Mouse (Mus musculus): Measurements from ENCODE around the gene Cers6. TPM values are rescaled to one million over a fixed set of nuclear protein-coding genes. Genes with fewer than 3 reads are reported as not detected.

The Cers6 gene
- polyA plus RNA-seq, 1 experiment from 2014 or later, result 61.2 TPM

DNA sequence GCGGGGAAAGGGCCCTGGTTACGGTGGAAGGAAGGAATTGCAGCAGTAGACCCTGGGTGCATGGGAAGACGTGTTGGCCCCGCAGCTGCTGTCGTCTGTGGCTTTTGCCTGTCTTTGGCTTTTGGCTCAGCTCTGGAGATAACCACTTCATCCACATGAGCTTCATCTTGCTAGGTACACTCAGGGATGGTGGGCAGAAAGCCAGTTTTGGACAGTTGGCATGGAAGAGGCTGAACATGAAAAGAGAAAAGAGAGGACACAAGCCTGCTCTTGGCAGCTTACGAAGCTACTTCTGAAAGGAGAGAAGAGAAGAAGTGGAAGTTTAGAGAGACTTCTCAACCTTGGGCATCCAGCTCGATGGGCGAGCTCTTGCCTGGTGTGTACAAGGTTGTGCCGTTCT lies 153.0 kb downstream of the Cers6 start:
- H3K4me1 ChIP-seq, result peaks cover 23% of the 10 kb centered on the region
- H3K4me2 ChIP-seq (replicated peaks), result no peak overlapping the region
- WGBS, result 94% methylated on average over 9 of the region's 9 CpGs
- no peak overlapping the region for H3K4me3 ChIP-seq
- H3K9ac ChIP-seq, result no peak overlapping the region
- no peaks in the 10 kb centered on the region for H3K36me3 ChIP-seq
- ATAC-seq (ENCODE audit: low FRiP score), result no peak
- H3K27me3 ChIP-seq, result no peaks in the 10 kb centered on the region
- H3K9me3 ChIP-seq (replicated peaks), result no peaks in the 10 kb centered on the region
- H3K27ac ChIP-seq, result no peak overlapping the region

DNA sequence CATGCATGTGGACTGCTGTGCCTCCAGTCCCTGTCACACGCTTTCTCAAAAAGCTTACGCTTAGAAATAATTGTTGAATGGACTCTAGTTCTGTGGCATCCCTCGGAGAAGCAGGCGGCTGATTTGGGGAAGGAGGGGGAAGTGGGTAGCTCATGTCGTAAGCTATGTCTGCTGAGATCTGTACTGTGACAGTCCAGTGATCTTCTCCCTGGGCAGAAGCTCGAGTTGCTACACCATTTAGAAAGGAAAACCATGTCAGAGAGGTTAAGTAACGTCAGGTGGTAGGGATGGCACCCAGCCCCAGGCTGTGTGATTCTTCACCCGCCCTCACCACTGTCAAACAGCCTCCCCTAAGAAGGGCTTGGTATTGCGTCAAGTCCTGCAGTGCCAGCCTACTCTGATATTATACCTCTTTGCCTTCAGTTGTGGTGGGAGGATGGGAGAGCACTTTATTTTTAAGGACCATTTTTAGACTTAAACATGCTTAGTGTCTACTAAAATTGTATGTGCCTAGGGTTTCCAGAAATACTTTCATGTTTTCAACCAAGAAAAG lies 154.0 kb downstream of the Cers6 start:
- no peak for ATAC-seq (ENCODE audit: low FRiP score)
- H3K9me3 ChIP-seq (replicated peaks), result no peaks in the 10 kb centered on the region
- H3K4me2 ChIP-seq (replicated peaks), result no peak overlapping the region
- H3K9ac ChIP-seq, result no peak overlapping the region
- 80% methylated on average over 9 of the region's 9 CpGs for WGBS
- peaks cover 23% of the 10 kb centered on the region for H3K4me1 ChIP-seq
- no peak overlapping the region for H3K4me3 ChIP-seq
- no peaks in the 10 kb centered on the region for H3K27me3 ChIP-seq
- no peaks in the 10 kb centered on the region for H3K36me3 ChIP-seq
- H3K27ac ChIP-seq, result no peak overlapping the region

DNA sequence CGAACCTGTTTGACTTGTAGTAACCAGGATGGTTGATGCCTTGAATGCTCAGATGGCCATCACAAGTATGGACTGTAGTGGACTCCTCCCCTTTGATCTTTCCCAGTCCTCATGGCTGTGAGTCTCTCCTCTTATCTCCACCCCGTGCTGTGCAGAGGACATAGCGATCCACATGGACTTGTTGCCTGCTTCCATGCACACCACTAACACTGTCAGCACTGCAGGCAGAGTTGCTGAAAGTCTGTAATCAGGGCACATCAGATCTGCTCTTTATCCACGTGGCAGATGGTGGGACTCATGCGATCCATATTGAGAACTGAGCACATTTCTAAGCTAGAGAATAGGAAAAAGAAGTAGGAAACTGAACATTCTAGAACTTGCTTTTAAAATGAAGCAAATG lies 154.6 kb downstream of the Cers6 start:
- WGBS, result 88% methylated on average over 5 of the region's 5 CpGs
- H3K4me2 ChIP-seq (replicated peaks), result no peak overlapping the region
- H3K9me3 ChIP-seq (replicated peaks), result no peaks in the 10 kb centered on the region
- no peak overlapping the region for H3K9ac ChIP-seq
- no peaks in the 10 kb centered on the region for H3K36me3 ChIP-seq
- H3K4me3 ChIP-seq, result no peak overlapping the region
- H3K4me1 ChIP-seq, result peaks cover 24% of the 10 kb centered on the region
- no peak overlapping the region for H3K27ac ChIP-seq
- H3K27me3 ChIP-seq, result no peaks in the 10 kb centered on the region
- no peak for ATAC-seq (ENCODE audit: low FRiP score)

DNA sequence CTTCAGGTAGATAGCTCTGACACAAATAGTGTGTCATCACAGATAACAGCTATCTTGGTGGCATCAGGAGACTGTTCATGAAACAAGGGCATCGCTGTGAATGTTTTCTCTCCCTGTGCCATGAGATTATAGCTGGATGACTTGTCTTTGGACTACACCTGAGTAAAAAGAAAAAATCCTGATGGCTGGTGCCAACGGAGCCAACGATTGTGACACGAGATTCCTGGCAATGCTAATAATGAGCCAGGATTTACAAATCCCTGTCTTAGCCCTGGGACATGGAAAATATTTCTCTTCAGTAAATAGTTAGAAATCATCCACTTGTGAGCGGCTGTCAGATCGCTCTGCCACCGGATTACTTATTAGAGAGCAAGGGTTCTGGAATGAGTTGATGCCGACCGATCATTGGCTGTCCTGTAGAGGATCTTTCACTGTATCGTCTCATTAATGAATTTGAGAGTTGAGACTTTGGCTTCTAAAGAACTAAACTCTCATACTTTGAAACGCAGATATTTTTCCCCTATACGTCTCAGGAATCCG lies 157.9 kb downstream of the Cers6 start:
- Histone ChIP-seq H3K36me3 (no peaks in the 10 kb centered on the region), H3K4me2 (replicated peaks) (no peak overlapping the region), H3K4me1 (peaks cover 7% of the 10 kb centered on the region), H3K9ac (no peak overlapping the region), H3K9me3 (replicated peaks) (no peaks in the 10 kb centered on the region), H3K4me3 (no peak overlapping the region), H3K27me3 (no peaks in the 10 kb centered on the region), H3K27ac (no peak overlapping the region)
- WGBS, result 93% methylated on average over 13 of the region's 13 CpGs
- no peak for ATAC-seq (ENCODE audit: low FRiP score)

DNA sequence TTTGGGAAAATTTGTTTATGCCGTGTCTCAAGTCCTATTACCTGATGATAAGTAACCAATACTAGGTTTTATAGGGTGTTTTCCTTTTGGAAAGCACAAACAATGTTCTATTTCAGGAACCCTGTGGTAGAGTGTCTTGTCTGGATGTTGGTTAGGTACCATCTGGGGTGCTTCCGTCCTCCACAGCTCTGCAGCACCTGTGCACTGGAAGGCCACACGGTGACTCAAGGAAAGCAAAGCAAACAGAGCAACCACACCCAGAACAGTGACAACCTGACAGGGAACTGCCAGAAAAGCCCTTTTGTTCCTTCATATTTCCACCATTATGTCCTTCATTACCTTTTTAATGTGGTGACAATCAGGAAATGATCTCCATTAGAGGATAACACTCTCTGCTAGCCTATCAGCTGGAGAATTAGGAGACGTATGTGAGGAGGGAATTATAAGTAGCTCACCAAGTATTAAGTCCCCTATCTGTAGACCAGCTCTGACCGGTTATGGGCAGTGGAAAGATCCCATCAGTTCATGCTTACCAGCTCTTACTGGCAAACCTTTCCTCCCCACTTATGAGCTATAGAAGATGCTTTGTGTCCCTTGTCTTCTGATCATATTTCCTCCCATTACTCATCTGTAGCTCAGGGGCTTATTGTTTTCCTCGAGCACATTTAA lies 158.7 kb downstream of the Cers6 start:
- Histone ChIP-seq H3K27ac (no peak overlapping the region), H3K9me3 (replicated peaks) (no peaks in the 10 kb centered on the region), H3K9ac (no peak overlapping the region), H3K36me3 (no peaks in the 10 kb centered on the region), H3K4me3 (no peak overlapping the region), H3K4me2 (replicated peaks) (no peak overlapping the region), H3K27me3 (no peaks in the 10 kb centered on the region), H3K4me1 (peaks cover 7% of the 10 kb centered on the region)
- no peak for ATAC-seq (ENCODE audit: low FRiP score)
- 84% methylated on average over 6 of the region's 6 CpGs for WGBS

DNA sequence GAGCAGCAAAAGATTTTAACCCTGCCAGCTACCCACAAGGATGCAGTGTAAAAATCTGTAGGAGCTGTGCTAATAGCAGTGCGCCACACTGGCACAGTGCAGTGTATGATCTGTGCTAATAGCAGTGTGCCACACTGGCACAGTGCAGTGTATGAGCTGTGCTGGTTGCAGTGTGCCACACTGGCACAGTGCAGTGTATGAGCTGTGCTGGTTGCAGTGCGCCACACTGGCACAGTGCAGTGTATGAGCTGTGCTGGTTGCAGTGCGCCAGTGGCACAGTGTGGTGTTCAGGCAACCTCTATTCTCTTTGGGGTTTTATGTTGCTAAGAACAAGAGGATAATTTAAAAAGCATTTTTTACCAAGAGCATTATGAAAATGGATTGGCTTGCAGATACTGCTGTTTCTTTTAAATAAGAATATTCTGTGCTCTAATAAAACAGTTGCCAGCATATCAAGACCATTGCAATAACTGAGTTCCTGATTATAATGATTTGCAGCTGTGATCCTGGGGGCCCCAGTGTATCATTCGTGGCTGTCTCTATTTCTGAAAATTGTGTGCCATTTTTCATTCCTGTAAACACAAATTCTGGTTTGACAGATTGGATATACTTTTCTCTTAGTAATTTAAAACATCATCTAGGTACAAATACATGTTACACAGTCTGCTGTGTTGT lies 159.5 kb downstream of the Cers6 start:
- H3K9ac ChIP-seq, result no peak overlapping the region
- no peaks in the 10 kb centered on the region for H3K9me3 ChIP-seq (replicated peaks)
- no peak overlapping the region for H3K4me2 ChIP-seq (replicated peaks)
- peaks cover 7% of the 10 kb centered on the region for H3K4me1 ChIP-seq
- WGBS, result 83% methylated on average over 4 of the region's 4 CpGs
- ATAC-seq (ENCODE audit: low FRiP score), result 0 out of 2 replicates have a peak, but pooled peaks have one; percentile 50
- H3K4me3 ChIP-seq, result no peak overlapping the region
- H3K27ac ChIP-seq, result no peak overlapping the region
- no peaks in the 10 kb centered on the region for H3K27me3 ChIP-seq
- H3K36me3 ChIP-seq, result no peaks in the 10 kb centered on the region

DNA sequence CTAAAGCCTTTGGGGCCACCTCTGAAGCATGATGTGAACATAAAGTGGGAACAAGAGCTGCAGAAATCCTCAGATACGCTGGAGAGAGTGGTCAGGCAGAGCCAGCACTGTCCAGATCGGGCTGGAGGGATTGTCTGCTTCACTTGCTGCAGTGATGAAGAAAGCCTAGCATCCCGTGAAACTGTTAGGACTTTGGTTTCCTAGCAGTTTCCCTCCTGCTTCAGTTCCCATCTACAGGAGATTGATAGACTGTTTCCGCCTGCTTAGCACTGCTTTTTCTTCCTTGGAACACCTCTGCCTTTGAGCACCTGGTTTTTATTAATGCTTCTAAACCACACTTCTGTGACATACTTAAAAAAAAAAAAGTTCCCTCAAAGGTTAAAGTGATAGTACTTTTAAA lies 160.3 kb downstream of the Cers6 start:
- no peak overlapping the region for H3K4me2 ChIP-seq (replicated peaks)
- no peaks in the 10 kb centered on the region for H3K27me3 ChIP-seq
- H3K9me3 ChIP-seq (replicated peaks), result no peaks in the 10 kb centered on the region
- peaks cover 7% of the 10 kb centered on the region for H3K4me1 ChIP-seq
- no peak overlapping the region for H3K9ac ChIP-seq
- 43% methylated on average over 4 of the region's 4 CpGs for WGBS
- H3K27ac ChIP-seq, result peak overlapping the region; percentile 55; the same call in 1 of the 2 replicates
- H3K36me3 ChIP-seq, result no peaks in the 10 kb centered on the region
- no peak for ATAC-seq (ENCODE audit: low FRiP score)
- H3K4me3 ChIP-seq, result no peak overlapping the region

DNA sequence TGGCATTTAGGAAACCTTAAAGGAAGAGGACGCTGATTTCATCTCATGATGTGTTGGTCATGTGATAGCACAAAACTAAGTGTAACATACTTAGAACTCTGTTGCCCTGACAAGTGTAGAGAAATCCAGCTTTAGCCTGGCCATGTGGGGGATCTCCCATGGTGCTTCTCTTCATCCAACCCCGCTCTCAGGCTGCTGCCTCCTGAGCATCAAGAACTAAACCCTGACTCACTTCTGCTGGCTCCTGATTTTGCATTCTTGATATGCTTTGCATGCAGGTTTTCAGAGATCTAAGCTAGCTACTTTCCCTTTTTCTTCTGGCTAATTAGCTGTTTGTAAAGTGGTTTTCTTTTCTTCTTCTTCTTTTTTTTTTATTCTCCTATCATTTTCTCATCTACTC lies 163.6 kb downstream of the Cers6 start:
- Histone ChIP-seq H3K9ac (no peak overlapping the region), H3K4me2 (replicated peaks) (no peak overlapping the region), H3K27ac (no peak overlapping the region), H3K4me3 (no peak overlapping the region), H3K9me3 (replicated peaks) (no peaks in the 10 kb centered on the region), H3K4me1 (peaks cover 7% of the 10 kb centered on the region), H3K36me3 (no peaks in the 10 kb centered on the region), H3K27me3 (no peaks in the 10 kb centered on the region)
- no peak for ATAC-seq (ENCODE audit: low FRiP score)
- 93% methylated on average over 2 of the region's 2 CpGs for WGBS

DNA sequence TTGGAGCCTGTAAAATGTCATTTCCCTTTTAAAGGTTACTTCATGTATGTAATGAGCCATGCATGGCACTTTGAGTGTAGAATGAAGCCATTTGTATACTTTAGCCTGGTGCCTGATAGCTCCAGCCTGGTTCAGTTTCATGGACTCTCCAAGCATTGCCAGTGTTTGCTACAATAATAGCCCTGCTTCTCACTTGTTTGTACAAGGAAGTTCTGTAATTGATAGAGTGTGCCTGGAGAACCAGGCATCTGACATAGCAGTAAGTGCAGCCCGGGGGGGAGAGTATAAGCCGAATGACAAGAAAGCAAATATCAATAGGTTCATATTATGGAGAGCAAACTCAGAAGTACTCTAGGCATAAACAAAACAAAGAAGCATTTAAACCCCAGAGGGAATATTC lies 171.3 kb downstream of the Cers6 start:
- H3K27ac ChIP-seq, result peak overlapping the region; percentile 60; the same call in 1 of the 2 replicates
- no peaks in the 10 kb centered on the region for H3K9me3 ChIP-seq (replicated peaks)
- ATAC-seq (ENCODE audit: low FRiP score), result peak; percentile 38; the same call in 1 of the 2 replicates
- no peaks in the 10 kb centered on the region for H3K36me3 ChIP-seq
- H3K4me1 ChIP-seq, result no peaks in the 10 kb centered on the region
- WGBS, result 56% methylated on average over 2 of the region's 2 CpGs
- H3K9ac ChIP-seq, result no peak overlapping the region
- H3K27me3 ChIP-seq, result no peaks in the 10 kb centered on the region
- H3K4me2 ChIP-seq (replicated peaks), result no peak overlapping the region
- no peak overlapping the region for H3K4me3 ChIP-seq

DNA sequence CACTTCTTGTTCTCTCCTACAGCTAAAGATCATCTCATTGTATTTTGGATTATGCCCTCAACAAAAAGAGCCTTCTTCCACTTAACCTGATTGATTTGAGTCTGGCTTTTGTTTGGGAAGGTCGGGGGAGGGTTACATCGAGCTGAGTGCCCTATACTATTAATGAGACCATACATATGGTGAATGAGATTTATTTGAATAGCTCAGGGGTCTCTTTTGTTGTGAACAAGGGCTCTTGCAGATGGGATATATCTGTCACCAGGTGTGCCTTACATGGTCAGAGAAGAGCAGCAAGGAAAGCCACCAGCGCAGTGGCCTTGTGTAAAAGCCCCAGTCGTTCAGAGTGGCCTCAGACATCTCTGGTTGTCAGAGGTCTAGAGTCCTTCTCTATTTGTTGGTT lies 174.2 kb downstream of the Cers6 start:
- Histone ChIP-seq H3K9me3 (replicated peaks) (no peaks in the 10 kb centered on the region), H3K36me3 (no peaks in the 10 kb centered on the region), H3K4me2 (replicated peaks) (no peak overlapping the region), H3K27ac (no peak overlapping the region), H3K9ac (no peak overlapping the region), H3K4me1 (0 out of 2 replicates have a peak, but pooled peaks cover 1% of the 10 kb centered on the region), H3K4me3 (no peak overlapping the region), H3K27me3 (no peaks in the 10 kb centered on the region)
- ATAC-seq (ENCODE audit: low FRiP score), result no peak
- WGBS, result 17% methylated on average over 4 of the region's 4 CpGs

DNA sequence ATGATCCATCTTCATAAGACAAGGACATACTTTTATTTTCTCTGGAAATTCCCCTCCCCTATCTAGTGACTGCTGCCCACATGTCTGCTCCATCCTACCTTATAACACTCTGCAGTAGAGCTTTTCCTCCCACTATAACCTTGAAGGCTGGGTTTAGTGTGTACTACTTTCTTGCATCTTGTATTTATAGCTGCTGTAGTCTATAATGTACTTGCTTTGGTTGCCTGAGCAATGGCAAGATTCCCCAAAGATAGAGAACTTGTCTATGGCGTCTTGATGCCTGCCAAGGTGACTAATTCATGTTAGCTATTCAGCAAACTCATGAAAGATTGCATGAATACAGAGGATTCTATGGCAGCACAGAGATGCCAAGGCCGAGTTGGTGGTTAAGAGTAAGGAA lies 176.1 kb downstream of the Cers6 start:
- Histone ChIP-seq H3K9ac (no peak overlapping the region), H3K27ac (no peak overlapping the region), H3K27me3 (no peaks in the 10 kb centered on the region), H3K4me1 (peaks cover 4% of the 10 kb centered on the region; the same call in 1 of the 2 replicates), H3K36me3 (no peaks in the 10 kb centered on the region), H3K4me2 (replicated peaks) (no peak overlapping the region), H3K4me3 (no peak overlapping the region), H3K9me3 (replicated peaks) (no peaks in the 10 kb centered on the region)
- ATAC-seq (ENCODE audit: low FRiP score), result no peak
- WGBS, result 80% methylated on average over 2 of the region's 2 CpGs

DNA sequence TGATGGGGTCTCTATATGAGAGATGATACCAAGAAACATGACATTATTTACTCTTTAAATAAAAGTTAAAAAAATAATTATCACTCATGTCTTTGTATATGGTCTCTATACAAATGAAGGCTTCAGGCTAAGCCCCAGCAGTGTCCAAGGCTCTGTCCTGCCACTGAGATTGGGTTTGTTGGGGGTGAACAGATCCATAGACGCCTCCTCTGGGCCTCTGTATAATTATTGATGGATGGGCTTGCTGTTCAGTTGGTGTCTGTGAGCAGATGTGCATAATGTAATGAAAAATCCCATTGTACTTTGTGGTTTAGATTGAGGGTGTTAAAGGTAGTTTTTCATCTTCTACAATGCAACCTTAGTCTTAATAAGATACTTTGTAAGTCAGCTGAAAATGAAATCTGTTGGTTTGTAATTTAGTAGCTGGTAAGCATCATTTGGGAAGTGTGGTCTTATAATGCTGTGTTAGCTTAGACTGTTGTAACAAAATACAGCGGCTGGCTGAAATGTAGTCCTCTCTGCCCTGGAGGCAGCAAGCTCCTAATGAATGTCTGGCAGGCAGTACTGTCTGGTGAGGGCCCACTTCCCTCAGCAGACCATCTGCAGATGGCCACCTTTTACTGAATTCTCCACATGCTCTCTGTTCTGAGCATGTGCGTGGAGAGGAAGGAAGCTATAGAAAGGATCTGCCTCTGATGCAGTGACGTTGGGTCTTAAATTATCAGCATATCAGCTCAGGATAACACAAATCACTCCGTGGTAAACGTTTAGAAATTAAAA lies 181.3 kb downstream of the Cers6 start:
- no peak overlapping the region for H3K4me3 ChIP-seq
- 45% methylated on average over 6 of the region's 6 CpGs for WGBS
- no peaks in the 10 kb centered on the region for H3K36me3 ChIP-seq
- peaks cover 17% of the 10 kb centered on the region for H3K4me1 ChIP-seq
- ATAC-seq (ENCODE audit: low FRiP score), result peak; percentile 77
- H3K27ac ChIP-seq, result peak overlapping the region; percentile 79
- H3K4me2 ChIP-seq (replicated peaks), result no peak overlapping the region
- no peaks in the 10 kb centered on the region for H3K9me3 ChIP-seq (replicated peaks)
- no peaks in the 10 kb centered on the region for H3K27me3 ChIP-seq
- no peak overlapping the region for H3K9ac ChIP-seq

Measured in hindbrain, embryonic 12.5 days (tissue).